Mouse (Mus musculus): ENCODE results near the gene Eif3i. TPM values are rescaled to one million over a fixed set of nuclear protein-coding genes. Genes with fewer than 3 reads are reported as not detected.
A peak's percentile ranks its signal among the peaks of the same experiment; 100 is the strongest.

Gene Eif3i
- polyA plus RNA-seq, 1 experiment from 2014 or later: 274 TPM

GRCm38 (mm10) chr4:129573430-129573829 lies 27.0 kb downstream of the Eif3i start, which contains the start of gene Lck:
Gene Lck, minus strand, starts transcription at chr4:129573641.
- H3K4me1 ChIP-seq (replicated peaks; ENCODE audit: control insufficient read depth, insufficient read depth, low read length): 0 out of 2 replicates have a peak, but pooled peaks cover 2% of the 10 kb centered on the region
- ATAC-seq (ENCODE audit: low FRiP score): no peak
- WGBS: 94% methylated on average over 8 of the region's 8 CpGs
- H3K27ac ChIP-seq (ENCODE audit: low read depth, low read length): no peak within 1 kb of the TSS
- no peak for DNase-seq (ENCODE audit: low spot score)
- no peaks in the 10 kb centered on the region for H3K9me3 ChIP-seq (ENCODE audit: control insufficient read depth, low read length)
- H3K4me2 ChIP-seq (replicated peaks; ENCODE audit: low read depth, low read length): no peak within 1 kb of the TSS
- H3K36me3 ChIP-seq (ENCODE audit: control insufficient read depth, insufficient read depth, low read length): no peaks in the 10 kb centered on the region
- H3K4me3 ChIP-seq (ENCODE audit: low read depth, low read length): no peak within 1 kb of the TSS
- no peak within 1 kb of the TSS for H3K9ac ChIP-seq (ENCODE audit: low read depth, low read length)
- no peaks in the 10 kb centered on the region for H3K27me3 ChIP-seq (ENCODE audit: control insufficient read depth, insufficient read depth, low read length)

- DNase-seq (ENCODE audit: low spot score): no peak
- Histone ChIP-seq H3K4me1 (replicated peaks; ENCODE audit: control insufficient read depth, insufficient read depth, low read length) (0 out of 2 replicates have a peak, but pooled peaks cover 2% of the 10 kb centered on the region), H3K4me3 (ENCODE audit: low read depth, low read length) (no peak overlapping the region), H3K27me3 (ENCODE audit: control insufficient read depth, insufficient read depth, low read length) (no peaks in the 10 kb centered on the region), H3K27ac (ENCODE audit: low read depth, low read length) (no peak overlapping the region), H3K36me3 (ENCODE audit: control insufficient read depth, insufficient read depth, low read length) (no peaks in the 10 kb centered on the region), H3K9ac (ENCODE audit: low read depth, low read length) (no peak overlapping the region), H3K4me2 (replicated peaks; ENCODE audit: low read depth, low read length) (no peak overlapping the region), H3K9me3 (ENCODE audit: control insufficient read depth, low read length) (no peaks in the 10 kb centered on the region)
- ATAC-seq (ENCODE audit: low FRiP score): no peak
- 93% methylated on average over 4 of the region's 4 CpGs for WGBS
These were observed 27.4 kb downstream of the Eif3i start for GRCm38 (mm10) chr4:129573093-129573370.

- no peak overlapping the region for H3K4me2 ChIP-seq (replicated peaks; ENCODE audit: low read depth, low read length)
- no peak overlapping the region for H3K27ac ChIP-seq (ENCODE audit: low read depth, low read length)
- no peaks in the 10 kb centered on the region for H3K27me3 ChIP-seq (ENCODE audit: control insufficient read depth, insufficient read depth, low read length)
- no peak overlapping the region for H3K4me3 ChIP-seq (ENCODE audit: low read depth, low read length)
- H3K9ac ChIP-seq (ENCODE audit: low read depth, low read length): no peak overlapping the region
- 0 out of 2 replicates have a peak, but pooled peaks cover 2% of the 10 kb centered on the region for H3K4me1 ChIP-seq (replicated peaks; ENCODE audit: control insufficient read depth, insufficient read depth, low read length)
- no peak for DNase-seq (ENCODE audit: low spot score)
- H3K9me3 ChIP-seq (ENCODE audit: control insufficient read depth, low read length): no peaks in the 10 kb centered on the region
- ATAC-seq (ENCODE audit: low FRiP score): no peak
- WGBS: 83% methylated on average over 13 of the region's 13 CpGs
- H3K36me3 ChIP-seq (ENCODE audit: control insufficient read depth, insufficient read depth, low read length): no peaks in the 10 kb centered on the region
These were observed 28.0 kb downstream of the Eif3i start for GRCm38 (mm10) chr4:129572236-129573092.

GRCm38 (mm10) chr4:129571551-129572084 lies 28.8 kb downstream of the Eif3i start:
- no peak overlapping the region for H3K9ac ChIP-seq (ENCODE audit: low read depth, low read length)
- no peaks in the 10 kb centered on the region for H3K27me3 ChIP-seq (ENCODE audit: control insufficient read depth, insufficient read depth, low read length)
- H3K36me3 ChIP-seq (ENCODE audit: control insufficient read depth, insufficient read depth, low read length): no peaks in the 10 kb centered on the region
- no peak overlapping the region for H3K27ac ChIP-seq (ENCODE audit: low read depth, low read length)
- H3K4me1 ChIP-seq (replicated peaks; ENCODE audit: control insufficient read depth, insufficient read depth, low read length): no peaks in the 10 kb centered on the region
- H3K4me3 ChIP-seq (ENCODE audit: low read depth, low read length): no peak overlapping the region
- no peak for DNase-seq (ENCODE audit: low spot score)
- H3K9me3 ChIP-seq (ENCODE audit: control insufficient read depth, low read length): no peaks in the 10 kb centered on the region
- H3K4me2 ChIP-seq (replicated peaks; ENCODE audit: low read depth, low read length): no peak overlapping the region
- 79% methylated on average over 8 of the region's 8 CpGs for WGBS
- ATAC-seq (ENCODE audit: low FRiP score): no peak

DNA sequence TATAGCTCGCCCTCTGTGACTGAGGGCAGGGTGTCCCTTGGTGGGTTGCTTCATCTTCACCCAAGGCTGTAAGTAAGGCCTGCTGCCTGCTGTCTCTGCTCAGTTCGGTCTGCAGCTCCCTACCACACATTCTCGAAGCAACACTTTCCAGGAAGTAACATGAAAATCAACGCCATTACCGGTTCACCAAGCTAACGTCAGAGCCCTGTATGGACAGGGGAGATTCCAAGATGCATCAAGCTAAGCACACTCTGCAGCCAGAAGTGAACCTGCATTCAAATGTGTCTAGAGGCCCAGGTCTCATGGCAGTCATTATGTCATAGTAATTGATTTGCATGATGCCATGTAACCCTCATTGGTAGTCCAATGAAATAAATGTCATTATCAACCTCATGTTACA lies 30.4 kb downstream of the Eif3i start:
- 93% methylated on average over 6 of the region's 6 CpGs for WGBS
- DNase-seq (ENCODE audit: low spot score) (no peak), ATAC-seq (ENCODE audit: low FRiP score) (no peak)
- Histone ChIP-seq H3K36me3 (ENCODE audit: control insufficient read depth, insufficient read depth, low read length) (no peaks in the 10 kb centered on the region), H3K27me3 (ENCODE audit: control insufficient read depth, insufficient read depth, low read length) (no peaks in the 10 kb centered on the region), H3K27ac (ENCODE audit: low read depth, low read length) (no peak overlapping the region), H3K9me3 (ENCODE audit: control insufficient read depth, low read length) (no peaks in the 10 kb centered on the region), H3K9ac (ENCODE audit: low read depth, low read length) (no peak overlapping the region), H3K4me2 (replicated peaks; ENCODE audit: low read depth, low read length) (no peak overlapping the region), H3K4me1 (replicated peaks; ENCODE audit: control insufficient read depth, insufficient read depth, low read length) (no peaks in the 10 kb centered on the region), H3K4me3 (ENCODE audit: low read depth, low read length) (no peak overlapping the region)

DNA sequence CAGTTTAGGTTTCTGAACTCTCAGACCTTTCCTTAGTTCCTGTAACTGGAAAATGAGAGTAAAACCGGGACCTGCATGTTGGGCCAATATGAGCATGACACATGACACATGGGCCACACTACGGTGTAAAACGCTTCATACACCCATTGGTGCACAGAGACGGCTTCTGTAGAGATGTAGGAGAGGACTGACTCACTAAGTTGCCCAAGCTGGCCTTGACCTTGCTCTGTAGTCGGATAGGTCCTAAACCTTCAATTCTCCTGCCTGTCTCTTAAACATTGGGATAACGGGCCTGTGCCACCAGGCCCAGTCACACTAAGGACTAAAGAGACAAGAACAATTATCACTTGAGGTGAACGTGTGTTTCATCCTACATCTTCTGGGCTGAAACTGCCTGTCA lies 32.1 kb downstream of the Eif3i start:
- no peaks in the 10 kb centered on the region for H3K9me3 ChIP-seq (ENCODE audit: control insufficient read depth, low read length)
- WGBS: 94% methylated on average over 7 of the region's 7 CpGs
- H3K9ac ChIP-seq (ENCODE audit: low read depth, low read length): no peak overlapping the region
- no peak overlapping the region for H3K4me2 ChIP-seq (replicated peaks; ENCODE audit: low read depth, low read length)
- DNase-seq (ENCODE audit: low spot score) (no peak), ATAC-seq (ENCODE audit: low FRiP score) (no peak)
- H3K27me3 ChIP-seq (ENCODE audit: control insufficient read depth, insufficient read depth, low read length): no peaks in the 10 kb centered on the region
- H3K4me1 ChIP-seq (replicated peaks; ENCODE audit: control insufficient read depth, insufficient read depth, low read length): no peaks in the 10 kb centered on the region
- H3K4me3 ChIP-seq (ENCODE audit: low read depth, low read length): no peak overlapping the region
- H3K36me3 ChIP-seq (ENCODE audit: control insufficient read depth, insufficient read depth, low read length): no peaks in the 10 kb centered on the region
- no peak overlapping the region for H3K27ac ChIP-seq (ENCODE audit: low read depth, low read length)

- ATAC-seq (ENCODE audit: low FRiP score) (no peak), DNase-seq (ENCODE audit: low spot score) (no peak)
- no peak overlapping the region for H3K4me3 ChIP-seq (ENCODE audit: low read depth, low read length)
- H3K9ac ChIP-seq (ENCODE audit: low read depth, low read length): no peak overlapping the region
- no peaks in the 10 kb centered on the region for H3K36me3 ChIP-seq (ENCODE audit: control insufficient read depth, insufficient read depth, low read length)
- H3K4me1 ChIP-seq (replicated peaks; ENCODE audit: control insufficient read depth, insufficient read depth, low read length): no peaks in the 10 kb centered on the region
- no peaks in the 10 kb centered on the region for H3K9me3 ChIP-seq (ENCODE audit: control insufficient read depth, low read length)
- H3K27me3 ChIP-seq (ENCODE audit: control insufficient read depth, insufficient read depth, low read length): no peaks in the 10 kb centered on the region
- WGBS: 84% methylated on average over 6 of the region's 6 CpGs
- H3K27ac ChIP-seq (ENCODE audit: low read depth, low read length): no peak overlapping the region
- H3K4me2 ChIP-seq (replicated peaks; ENCODE audit: low read depth, low read length): no peak overlapping the region
These were observed 35.3 kb downstream of the Eif3i start for GRCm38 (mm10) chr4:129565139-129565538.

GRCm38 (mm10) chr4:129563718-129564117 lies 36.7 kb downstream of the Eif3i start:
- WGBS: 59% methylated on average over 8 of the region's 8 CpGs
- Histone ChIP-seq H3K27ac (ENCODE audit: low read depth, low read length) (no peak overlapping the region), H3K36me3 (ENCODE audit: control insufficient read depth, insufficient read depth, low read length) (no peaks in the 10 kb centered on the region), H3K9ac (ENCODE audit: low read depth, low read length) (no peak overlapping the region), H3K27me3 (ENCODE audit: control insufficient read depth, insufficient read depth, low read length) (no peaks in the 10 kb centered on the region), H3K4me1 (replicated peaks; ENCODE audit: control insufficient read depth, insufficient read depth, low read length) (no peaks in the 10 kb centered on the region), H3K9me3 (ENCODE audit: control insufficient read depth, low read length) (no peaks in the 10 kb centered on the region), H3K4me2 (replicated peaks; ENCODE audit: low read depth, low read length) (no peak overlapping the region), H3K4me3 (ENCODE audit: low read depth, low read length) (no peak overlapping the region)
- peak; percentile 34 for DNase-seq (ENCODE audit: low spot score)
- ATAC-seq (ENCODE audit: low FRiP score): no peak

DNA sequence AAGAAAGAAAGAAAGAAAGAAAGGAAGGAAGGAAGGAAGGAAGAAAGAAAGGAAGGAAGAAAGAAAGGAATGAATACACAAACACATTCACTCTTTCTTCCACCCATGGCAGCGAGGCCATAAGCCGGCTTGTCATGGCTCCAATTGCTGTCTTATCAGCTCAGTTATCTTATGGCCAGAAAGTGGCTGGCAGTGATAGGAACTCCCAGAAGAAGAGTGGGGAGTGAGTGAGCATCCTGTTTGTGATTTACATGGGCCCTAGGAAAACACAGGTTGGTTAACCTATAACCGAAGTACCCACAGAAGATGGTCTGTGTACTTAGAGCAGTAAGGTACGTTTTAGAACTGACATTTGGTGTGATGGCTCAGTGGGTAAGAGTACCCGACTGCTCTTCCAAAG lies 39.3 kb downstream of the Eif3i start:
- no peak overlapping the region for H3K4me2 ChIP-seq (replicated peaks; ENCODE audit: low read depth, low read length)
- H3K9me3 ChIP-seq (ENCODE audit: control insufficient read depth, low read length): no peaks in the 10 kb centered on the region
- 91% methylated on average over 5 of the region's 5 CpGs for WGBS
- no peaks in the 10 kb centered on the region for H3K36me3 ChIP-seq (ENCODE audit: control insufficient read depth, insufficient read depth, low read length)
- no peaks in the 10 kb centered on the region for H3K27me3 ChIP-seq (ENCODE audit: control insufficient read depth, insufficient read depth, low read length)
- no peak overlapping the region for H3K4me3 ChIP-seq (ENCODE audit: low read depth, low read length)
- H3K9ac ChIP-seq (ENCODE audit: low read depth, low read length): no peak overlapping the region
- DNase-seq (ENCODE audit: low spot score): no peak
- no peak overlapping the region for H3K27ac ChIP-seq (ENCODE audit: low read depth, low read length)
- no peak for ATAC-seq (ENCODE audit: low FRiP score)
- no peaks in the 10 kb centered on the region for H3K4me1 ChIP-seq (replicated peaks; ENCODE audit: control insufficient read depth, insufficient read depth, low read length)

Data from hindbrain, embryonic 11.5 days (tissue).